Mouse (Mus musculus) testis, adult 2 months (tissue): Measurements from ENCODE around the gene 2310030G06Rik. TPM values are rescaled to one million over a fixed set of nuclear protein-coding genes. Genes with fewer than 3 reads are reported as not detected.

Experiments used
- H3K27ac ChIP-seq: fragments of 200-500 bp; 2 replicates; pipeline ENCODE4 v1.5.1; 2012; ENCODE audit warnings: low read depth, low read length; ENCODE audit not compliant: control insufficient read depth, insufficient read depth
- H3K27me3 ChIP-seq: fragments of 200-500 bp; 2 replicates; pipeline ENCODE4 v1.6.1; 2012; ENCODE audit warnings: mild to moderate bottlenecking, low read length, moderate library complexity; ENCODE audit not compliant: control insufficient read depth, insufficient read depth
- H3K36me3 ChIP-seq: fragments of 200-500 bp; 2 replicates; pipeline ENCODE4 v1.6.1; 2012; ENCODE audit warnings: mild to moderate bottlenecking, low read length; ENCODE audit not compliant: control insufficient read depth, insufficient read depth
- H3K4me1 ChIP-seq: fragments of 200-500 bp; 2 replicates; pipeline ENCODE4 v1.6.1; 2012; ENCODE audit warnings: low read length; ENCODE audit not compliant: control insufficient read depth, insufficient read depth
- H3K4me3 ChIP-seq: fragments of 200-500 bp; 2 replicates; pipeline ENCODE4 v1.5.1; 2012; ENCODE audit warnings: low read depth, mild to moderate bottlenecking, low read length, moderate library complexity, mixed read lengths; ENCODE audit not compliant: control insufficient read depth
- CTCF ChIP-seq: fragments of 200-500 bp; IDR thresholded peaks from 2 replicates; pipeline ENCODE4 v1.5.1; 2012; ENCODE audit warnings: low read depth, mild to moderate bottlenecking, inconsistent platforms, low read length, moderate library complexity; ENCODE audit not compliant: control insufficient read depth, insufficient read depth, insufficient replicate concordance
- POLR2A ChIP-seq: fragments of 200-500 bp; IDR thresholded peaks from 2 replicates; pipeline ENCODE4 v1.6.1; 2012; ENCODE audit warnings: low read depth, mild to moderate bottlenecking, inconsistent platforms, low read length, moderate library complexity; ENCODE audit not compliant: control insufficient read depth
- polyA plus RNA-seq: library from polyadenylated mRNA; depleted of rRNA; stranded (reverse); fragments of >200 nt; gene quantifications from 2 replicates; pipeline ENCODE4 v1.2.3, GENCODE M21; 2012; rRNA removed

The 2310030G06Rik gene
- polyA plus RNA-seq = 1.6 and 2.1 TPM in 2 replicates

DNA sequence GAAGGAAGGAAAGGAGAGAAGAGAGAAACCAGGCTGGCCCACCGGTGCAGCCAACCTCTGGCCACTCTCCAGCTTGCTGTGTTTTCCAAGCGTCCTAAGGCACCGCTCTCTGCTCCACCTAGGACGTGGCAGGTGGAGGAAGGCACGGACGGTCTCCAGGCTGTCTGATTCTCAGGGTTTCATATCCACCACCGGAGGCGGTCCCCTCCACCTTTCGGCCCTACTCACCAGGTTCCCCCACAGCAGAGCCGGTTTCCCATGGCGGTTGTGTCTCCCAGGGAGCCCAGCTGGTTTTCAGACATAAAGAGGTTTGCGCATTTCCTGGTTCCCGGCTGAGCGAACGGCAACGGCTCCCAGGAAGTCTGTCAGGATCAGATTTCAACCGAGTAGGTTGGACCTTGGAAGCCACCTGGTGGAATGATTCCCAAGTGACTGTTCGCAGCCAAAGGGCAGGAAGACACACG, at the start of gene 2310030G06Rik:
TSS of gene 2310030G06Rik (minus strand) at position 323 of the 464 bp plus-strand sequence.
- H3K27ac ChIP-seq = no peak within 1 kb of the TSS
- H3K36me3 ChIP-seq = no peaks in the 10 kb centered on the region

DNA sequence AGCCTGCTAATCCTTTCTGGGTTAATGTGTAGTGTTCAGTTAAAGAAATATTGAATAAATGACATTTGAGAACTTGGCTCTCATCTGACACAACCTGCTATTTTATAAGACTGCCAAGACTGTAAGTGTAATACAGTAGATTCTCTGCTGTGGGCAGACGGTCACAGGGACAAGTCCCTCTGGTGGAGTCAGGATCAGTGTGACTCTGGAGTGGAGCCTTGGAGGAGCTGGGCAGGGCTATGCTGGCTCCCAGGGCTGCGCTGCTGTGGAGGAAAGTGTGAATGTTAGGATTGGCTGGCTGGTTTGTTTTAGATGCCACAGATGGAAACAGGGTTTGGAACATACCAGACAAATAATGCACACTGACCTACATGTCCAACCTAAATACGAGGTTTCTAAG, 48.9 kb upstream of the 2310030G06Rik start:
- Histone ChIP-seq H3K4me1 (no peaks in the 10 kb centered on the region), H3K4me3 (no peak overlapping the region), H3K27me3 (no peaks in the 10 kb centered on the region), H3K36me3 (peaks cover 2% of the 10 kb centered on the region), H3K27ac (no peak overlapping the region)
- TF ChIP-seq POLR2A (no peak), CTCF (no peak)

More for the DNA sequence above, at the start of gene 2310030G06Rik:
- peak within 1 kb of the TSS; percentile 82 for H3K4me3 ChIP-seq
- peaks cover 14% of the 10 kb centered on the region for H3K4me1 ChIP-seq
- H3K27me3 ChIP-seq = no peaks in the 10 kb centered on the region
- no peak for TF ChIP-seq CTCF

DNA sequence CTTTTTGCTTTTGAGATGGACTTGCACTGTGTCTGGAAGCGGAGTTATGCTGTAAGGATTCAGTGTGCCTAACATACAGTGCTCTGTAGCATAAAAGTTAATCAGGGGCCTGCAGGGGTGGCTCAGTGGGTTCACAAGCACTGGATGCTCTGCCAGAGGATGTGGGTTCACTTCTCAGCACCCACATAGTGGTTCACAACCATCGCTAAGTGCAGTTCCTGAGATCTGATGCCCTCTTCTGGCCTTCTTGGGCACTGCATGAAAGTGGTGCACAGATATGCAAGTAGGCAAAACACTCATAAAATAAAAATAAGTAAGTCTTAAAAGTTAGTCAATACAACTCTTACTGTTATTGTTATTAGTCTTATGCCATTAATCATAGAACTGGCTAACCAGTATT, 35.8 kb upstream of the 2310030G06Rik start:
- no peak overlapping the region for H3K4me3 ChIP-seq
- H3K27ac ChIP-seq = no peak overlapping the region
- no peaks in the 10 kb centered on the region for H3K27me3 ChIP-seq
- H3K4me1 ChIP-seq = no peaks in the 10 kb centered on the region
- no peak for TF ChIP-seq POLR2A
- TF ChIP-seq CTCF = peak; percentile 38; the same call in 1 of the 2 replicates
- peaks cover 1% of the 10 kb centered on the region for H3K36me3 ChIP-seq

DNA sequence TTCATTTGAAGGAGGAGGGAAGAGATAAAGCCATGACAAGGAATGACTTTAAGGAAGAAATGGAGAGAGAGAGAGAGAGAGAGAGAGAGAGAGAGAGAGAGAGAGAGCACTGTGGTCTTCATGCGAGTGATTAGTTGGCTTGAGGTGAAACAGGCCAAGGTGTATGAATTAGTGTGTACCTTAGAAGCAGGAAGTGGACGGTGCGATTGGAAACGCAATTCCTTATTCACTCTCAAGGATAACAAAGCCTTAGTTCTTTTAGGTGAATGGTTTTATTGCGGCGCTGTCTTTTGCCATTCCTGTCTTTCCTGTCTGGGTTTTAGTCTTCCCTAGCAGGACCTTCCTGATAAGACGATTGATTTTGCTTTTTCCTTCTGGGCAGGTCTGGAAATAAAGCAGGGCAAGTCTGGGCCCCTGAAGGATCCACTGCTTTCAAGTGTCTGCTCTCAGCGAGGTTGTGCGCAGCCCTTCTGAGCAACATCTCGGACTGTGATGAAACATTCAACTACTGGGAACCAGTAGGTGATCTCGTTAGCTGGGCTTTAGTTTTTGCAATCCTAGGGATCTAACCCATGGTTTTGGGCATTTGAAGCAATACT, 29.9 kb upstream of the 2310030G06Rik start:
- TF ChIP-seq POLR2A = no peak
- no peak for TF ChIP-seq CTCF
- Histone ChIP-seq H3K27me3 (no peaks in the 10 kb centered on the region), H3K4me3 (peak overlapping the region; percentile 93), H3K27ac (no peak overlapping the region), H3K4me1 (0 out of 2 replicates have a peak, but pooled peaks cover 2% of the 10 kb centered on the region), H3K36me3 (peaks cover 1% of the 10 kb centered on the region; the same call in 1 of the 2 replicates)

DNA sequence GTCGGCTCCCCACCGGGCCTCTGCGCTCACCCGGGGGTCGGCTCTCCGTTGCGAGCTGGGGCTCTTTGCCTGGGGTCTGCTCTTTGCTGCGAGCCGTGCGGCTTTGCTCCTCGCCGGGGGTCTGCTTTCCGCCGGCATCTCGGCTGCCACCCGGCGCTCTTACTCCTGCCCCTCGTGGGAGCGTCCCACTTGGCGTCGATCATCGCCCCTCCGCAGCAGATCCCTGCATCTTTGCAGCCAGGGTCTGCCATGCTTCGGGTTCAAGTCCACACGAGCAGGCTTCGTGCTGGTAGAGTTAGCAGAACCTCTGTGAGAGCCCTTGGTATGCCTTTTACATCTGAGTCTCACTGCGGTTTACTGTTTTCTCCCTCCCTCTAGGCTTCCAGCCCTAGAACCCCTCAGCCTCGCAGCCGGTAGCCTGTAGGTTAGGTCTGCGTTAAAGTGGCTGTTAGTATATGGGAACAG, 29.4 kb upstream of the 2310030G06Rik start:
- H3K27ac ChIP-seq = no peak overlapping the region; the same call in 1 of the 2 replicates
- H3K4me1 ChIP-seq = 0 out of 2 replicates have a peak, but pooled peaks cover 2% of the 10 kb centered on the region
- TF ChIP-seq POLR2A (no peak), CTCF (no peak)
- no peaks in the 10 kb centered on the region for H3K27me3 ChIP-seq
- peak overlapping the region; percentile 93 for H3K4me3 ChIP-seq
- peaks cover 2% of the 10 kb centered on the region; the same call in 1 of the 2 replicates for H3K36me3 ChIP-seq

- Histone ChIP-seq H3K4me3 (peak within 1 kb of the TSS; percentile 93), H3K27ac (peak within 1 kb of the TSS; percentile 54; the same call in 1 of the 2 replicates), H3K27me3 (no peaks in the 10 kb centered on the region), H3K36me3 (peaks cover 4% of the 10 kb centered on the region; the same call in 1 of the 2 replicates), H3K4me1 (0 out of 2 replicates have a peak, but pooled peaks cover 2% of the 10 kb centered on the region)
- TF ChIP-seq POLR2A = no peak; the same call in none of the 2 replicates
- TF ChIP-seq CTCF = no peak
Observed at GRCm38 (mm10) chr9:50774991-50775612, 28.8 kb upstream of the 2310030G06Rik start, which contains the start of the genes Alg9 and 1110032A03Rik. TSS of gene Alg9 (plus strand) at chr9:50775019. TSS of gene 1110032A03Rik (minus strand) at chr9:50775520.

DNA sequence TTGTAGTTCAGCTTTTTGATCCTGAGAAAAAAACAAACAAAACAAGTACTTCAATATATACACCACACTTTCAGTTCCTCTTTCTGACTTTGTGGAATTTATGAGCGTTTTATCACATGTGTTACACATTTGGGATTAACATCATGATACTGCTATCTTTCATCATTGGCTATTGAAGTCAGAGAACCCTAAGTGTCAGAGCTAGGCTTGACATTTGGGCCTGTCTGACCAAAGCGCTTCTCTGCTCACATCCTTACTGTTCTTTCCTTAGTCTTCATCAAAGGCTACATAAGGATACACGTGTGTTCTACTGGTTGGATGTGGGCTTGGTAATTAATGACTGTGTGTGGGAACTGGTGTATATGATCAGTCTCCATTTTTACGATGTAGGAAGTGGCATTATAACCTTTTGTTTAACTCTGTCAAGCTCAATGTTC, 27.7 kb upstream of the 2310030G06Rik start:
- H3K4me3 ChIP-seq = peak overlapping the region; percentile 16; the same call in 1 of the 2 replicates
- no peaks in the 10 kb centered on the region for H3K27me3 ChIP-seq

More for the DNA sequence above, 27.7 kb upstream of the 2310030G06Rik start:
- H3K4me1 ChIP-seq = peaks cover 3% of the 10 kb centered on the region; the same call in 1 of the 2 replicates
- no peak overlapping the region for H3K27ac ChIP-seq
- TF ChIP-seq POLR2A (no peak), CTCF (no peak)
- H3K36me3 ChIP-seq = peaks cover 4% of the 10 kb centered on the region; the same call in 1 of the 2 replicates
